Mouse (Mus musculus) megakaryocyte, embryonic 14.5 days (primary cell): ENCODE measurements at regions not wholly inside any gene's neighbourhood (a gene's known extent, or its start where the extent isn't known, plus 50 kb on each side); places are given as distances from the start of the nearest gene placed in this dataset.

Source experiments
- FLI1 ChIP-seq: IDR thresholded peaks from 2 replicates; pipeline ENCODE4 v1.6.1; 2012; ENCODE audit warnings: low read length, inconsistent platforms, mixed read lengths
- GATA1 ChIP-seq: IDR thresholded peaks from 3 replicates; pipeline ENCODE4 v1.6.1; 2012; ENCODE audit warnings: mixed read lengths, low read length, inconsistent platforms, borderline replicate concordance

- no peak for TF ChIP-seq GATA1
- no peak for TF ChIP-seq FLI1
Measured at GRCm38 (mm10) chr7:117878903-117879302, 237.1 kb downstream of the Rps15a start.
